Mouse (Mus musculus) kidney, adult 10 weeks (tissue): ENCODE data around the gene Olfr1223. TPM values are rescaled to one million over a fixed set of nuclear protein-coding genes. Genes with fewer than 3 reads are reported as not detected.

Experiments
- polyA plus RNA-seq: library from polyadenylated mRNA; stranded (reverse); fragments of 350-450 nt; fragmentation: Illumina TruSeq; extraction: RNeasy Lipid Tissue Mini Kit (QIAGEN cat#74804); gene quantifications from one replicate; pipeline ENCODE4 v1.2.3, GENCODE M21; 2014; ENCODE audit warnings: low read depth, low replicate concordance

The Olfr1223 gene
- not detected for polyA plus RNA-seq

GRCm38 (mm10) chr2:89151460-89151859 is at the start of gene Olfr1223:
TSS of gene Olfr1223 (minus strand) at chr2:89151560.

GRCm38 (mm10) chr2:89199948-89200347 is 48.6 kb upstream of the Olfr1223 start, which contains the start of gene Olfr1226:
TSS of gene Olfr1226 (minus strand) at chr2:89200048.

GRCm38 (mm10) chr2:89174569-89174968 is 23.2 kb upstream of the Olfr1223 start, which contains the start of gene Olfr1225:
TSS of gene Olfr1225 (minus strand) at chr2:89174669.

GRCm38 (mm10) chr2:89163991-89164390 is 12.6 kb upstream of the Olfr1223 start, which contains the start of gene Olfr1224-ps1:
TSS of gene Olfr1224-ps1 (minus strand) at chr2:89164091.

GRCm38 (mm10) chr2:89132954-89133353 is 18.4 kb downstream of the Olfr1223 start, which contains the start of gene Olfr1222:
TSS of gene Olfr1222 (minus strand) at chr2:89133054.

GRCm38 (mm10) chr2:89117183-89117582 is 34.2 kb downstream of the Olfr1223 start, which contains the start of gene Olfr1221:
TSS of gene Olfr1221 (minus strand) at chr2:89117283.

GRCm38 (mm10) chr2:89106735-89107134 is 44.6 kb downstream of the Olfr1223 start, which contains the start of gene Olfr1220:
TSS of gene Olfr1220 (minus strand) at chr2:89106835.

Other genes with a start within 250 kb of the Olfr1223 start
- not detected for gene Olfr1208, start 249.2 kb downstream of the Olfr1223 start, polyA plus RNA-seq
- gene Olfr1209, start 236.4 kb downstream of the Olfr1223 start, polyA plus RNA-seq: not detected
- not detected for gene Olfr1211, start 213.4 kb downstream of the Olfr1223 start, polyA plus RNA-seq
- gene Olfr1212, start 197.6 kb downstream of the Olfr1223 start, polyA plus RNA-seq: not detected
- gene Gm13762, start 171.3 kb downstream of the Olfr1223 start, polyA plus RNA-seq: not detected
- gene Olfr1214, start 158.9 kb downstream of the Olfr1223 start, polyA plus RNA-seq: not detected
- not detected for gene Olfr1215, start 144.6 kb downstream of the Olfr1223 start, polyA plus RNA-seq
- gene Olfr1216, start 133.2 kb downstream of the Olfr1223 start, polyA plus RNA-seq: not detected
- gene Olfr1217, start 119.5 kb downstream of the Olfr1223 start, polyA plus RNA-seq: not detected
- gene Olfr1218, start 90.4 kb downstream of the Olfr1223 start, polyA plus RNA-seq: not detected
- not detected for gene Olfr1219, start 68.0 kb downstream of the Olfr1223 start, polyA plus RNA-seq
- gene Olfr1220, start 44.7 kb downstream of the Olfr1223 start, polyA plus RNA-seq: not detected
- gene Olfr1221, start 34.3 kb downstream of the Olfr1223 start, polyA plus RNA-seq: not detected
- gene Olfr1222, start 18.5 kb downstream of the Olfr1223 start, polyA plus RNA-seq: not detected
- gene Olfr1224-ps1, start 12.5 kb upstream of the Olfr1223 start, polyA plus RNA-seq: not detected
- gene Olfr1225, start 23.1 kb upstream of the Olfr1223 start, polyA plus RNA-seq: not detected
- gene Olfr1226, start 48.5 kb upstream of the Olfr1223 start, polyA plus RNA-seq: not detected
- not detected for gene Olfr1228, start 102.5 kb upstream of the Olfr1223 start, polyA plus RNA-seq
- gene Olfr1229, start 136.5 kb upstream of the Olfr1223 start, polyA plus RNA-seq: not detected
- gene Olfr1230, start 145.7 kb upstream of the Olfr1223 start, polyA plus RNA-seq: not detected
- gene Olfr1231, start 155.5 kb upstream of the Olfr1223 start, polyA plus RNA-seq: not detected
- gene Olfr1232, start 178.1 kb upstream of the Olfr1223 start, polyA plus RNA-seq: not detected
- gene Olfr1233, start 190.8 kb upstream of the Olfr1223 start, polyA plus RNA-seq: not detected
- not detected for gene Olfr1234, start 213.3 kb upstream of the Olfr1223 start, polyA plus RNA-seq